Mouse (Mus musculus): ENCODE results near the gene Ech1.

DNA sequence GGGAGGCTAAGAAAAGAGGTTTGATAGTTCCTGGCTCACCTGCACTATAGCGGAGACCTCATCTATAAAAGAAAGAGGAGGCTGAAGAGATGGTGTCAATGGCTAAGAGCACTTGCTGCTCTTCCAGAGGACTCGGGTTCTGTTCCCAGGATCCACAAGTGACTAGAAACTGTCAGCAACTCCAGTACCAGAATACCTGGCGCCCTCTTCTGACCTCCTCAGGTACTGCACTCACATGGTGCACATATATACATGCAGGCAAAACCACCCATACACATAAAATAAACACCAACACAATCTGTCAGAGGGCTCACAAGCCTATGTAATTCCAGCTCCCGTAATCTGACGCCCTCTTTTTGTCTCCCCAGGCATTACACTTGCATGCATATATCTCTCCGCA, 35.9 kb downstream of the Ech1 start:
- TF ChIP-seq CTCF (IDR thresholded peaks at IDR 0.05; ENCODE audit: insufficient read depth, low read length) (no peak), POLR2A (IDR thresholded peaks at IDR 0.05; ENCODE audit: borderline replicate concordance, extremely low read depth, low read depth, low read length) (no peak)
